Mouse (Mus musculus): ENCODE measurements around the gene Prpf6. TPM values are rescaled to one million over a fixed set of nuclear protein-coding genes. Genes with fewer than 3 reads are reported as not detected.

The Prpf6 gene
- polyA plus RNA-seq, 1 experiment from 2014 or later, result 79.3 TPM

DNA sequence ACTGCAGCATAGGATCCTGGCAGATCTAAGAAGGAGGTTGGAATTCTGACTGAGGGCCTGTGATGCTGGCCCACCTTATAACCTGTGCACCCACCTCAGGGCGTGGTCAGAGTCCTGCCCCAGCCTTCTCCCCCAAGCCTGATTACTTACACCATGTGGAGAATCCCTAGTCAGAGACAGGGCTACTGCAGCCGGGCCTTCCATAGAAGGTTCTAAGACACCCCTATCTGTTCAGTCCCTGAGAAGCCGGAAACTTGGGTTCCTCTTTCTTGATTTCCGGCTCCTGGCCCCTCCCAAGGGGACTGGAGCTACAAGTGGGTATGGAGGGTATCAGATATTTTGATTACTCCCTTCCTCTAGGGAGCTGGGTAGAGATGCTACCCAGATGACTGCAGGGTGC lies 99.9 kb downstream of the Prpf6 start:
- H3K4me1 ChIP-seq (replicated peaks), result peaks cover 16% of the 10 kb centered on the region

GRCm38 (mm10) chr2:181692304-181692703 lies 100.6 kb downstream of the Prpf6 start:
- Histone ChIP-seq H3K4me3 (replicated peaks) (peak overlapping the region; percentile 69), H3K9me3 (no peaks in the 10 kb centered on the region), H3K27ac (no peak overlapping the region), H3K36me3 (peaks cover 41% of the 10 kb centered on the region), H3K9ac (replicated peaks) (no peak overlapping the region; the same call in 1 of the 2 replicates), H3K4me2 (peak overlapping the region; percentile 92), H3K4me1 (replicated peaks) (peaks cover 16% of the 10 kb centered on the region), H3K27me3 (peaks cover 8% of the 10 kb centered on the region; the same call in 1 of the 2 replicates)
- ATAC-seq (ENCODE audit: insufficient number of reproducible peaks, insufficient read depth, low FRiP score, low TSS enrichment, low read depth), result no peak
- 92% methylated on average over 3 of the region's 3 CpGs for WGBS

More for the DNA sequence above, 99.9 kb downstream of the Prpf6 start:
- Histone ChIP-seq H3K27me3 (peaks cover 5% of the 10 kb centered on the region; the same call in 1 of the 2 replicates), H3K9me3 (no peaks in the 10 kb centered on the region), H3K27ac (no peak overlapping the region), H3K9ac (replicated peaks) (no peak overlapping the region), H3K4me2 (no peak overlapping the region), H3K4me3 (replicated peaks) (no peak overlapping the region), H3K36me3 (peaks cover 48% of the 10 kb centered on the region)
- ATAC-seq (ENCODE audit: insufficient number of reproducible peaks, insufficient read depth, low FRiP score, low TSS enrichment, low read depth), result no peak
- 92% methylated on average over 4 of the region's 4 CpGs for WGBS

- Histone ChIP-seq H3K27ac (peak within 1 kb of the TSS; percentile 81), H3K9ac (replicated peaks) (peak within 1 kb of the TSS; percentile 79), H3K27me3 (peaks cover 8% of the 10 kb centered on the region; the same call in 1 of the 2 replicates), H3K4me2 (peak within 1 kb of the TSS; percentile 92), H3K9me3 (no peaks in the 10 kb centered on the region), H3K4me3 (replicated peaks) (peak within 1 kb of the TSS; percentile 69), H3K4me1 (replicated peaks) (peaks cover 16% of the 10 kb centered on the region), H3K36me3 (peaks cover 28% of the 10 kb centered on the region)
- peak; percentile 79 for ATAC-seq (ENCODE audit: insufficient number of reproducible peaks, insufficient read depth, low FRiP score, low TSS enrichment, low read depth)
- under 1% methylated on average over 74 of the region's 75 CpGs for WGBS
These were observed 101.9 kb downstream of the Prpf6 start, which contains the start of gene Rgs19 for GRCm38 (mm10) chr2:181693339-181694280. Gene Rgs19, minus strand, starts transcription at chr2:181693977.

DNA sequence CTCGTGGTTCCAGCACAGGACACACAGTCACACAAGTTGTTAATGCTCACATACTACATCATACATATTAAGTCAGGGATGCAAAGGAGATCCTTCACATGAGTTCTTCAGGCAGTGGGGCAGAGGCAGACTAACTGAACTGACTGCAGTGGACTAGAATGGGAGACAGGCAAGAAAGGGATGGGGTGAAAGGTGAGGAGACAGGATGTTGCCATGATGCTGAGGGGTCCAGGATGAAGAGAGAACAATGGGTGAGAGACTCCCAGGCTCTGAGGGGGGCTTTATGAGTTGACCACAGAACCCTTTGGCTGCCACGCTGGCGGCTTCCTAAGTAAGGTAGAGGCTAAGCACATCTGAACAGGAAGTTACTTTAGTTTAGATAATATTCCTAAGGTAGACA lies 102.9 kb downstream of the Prpf6 start:
- Histone ChIP-seq H3K27me3 (peaks cover 8% of the 10 kb centered on the region; the same call in 1 of the 2 replicates), H3K4me2 (peak overlapping the region; percentile 92), H3K9me3 (no peaks in the 10 kb centered on the region), H3K9ac (replicated peaks) (peak overlapping the region; percentile 79; the same call in 1 of the 2 replicates), H3K27ac (no peak overlapping the region), H3K4me1 (replicated peaks) (peaks cover 16% of the 10 kb centered on the region), H3K4me3 (replicated peaks) (peak overlapping the region; percentile 69; the same call in 1 of the 2 replicates), H3K36me3 (peaks cover 19% of the 10 kb centered on the region)
- WGBS, result 91% methylated on average over 3 of the region's 3 CpGs
- ATAC-seq (ENCODE audit: insufficient number of reproducible peaks, insufficient read depth, low FRiP score, low TSS enrichment, low read depth), result no peak

DNA sequence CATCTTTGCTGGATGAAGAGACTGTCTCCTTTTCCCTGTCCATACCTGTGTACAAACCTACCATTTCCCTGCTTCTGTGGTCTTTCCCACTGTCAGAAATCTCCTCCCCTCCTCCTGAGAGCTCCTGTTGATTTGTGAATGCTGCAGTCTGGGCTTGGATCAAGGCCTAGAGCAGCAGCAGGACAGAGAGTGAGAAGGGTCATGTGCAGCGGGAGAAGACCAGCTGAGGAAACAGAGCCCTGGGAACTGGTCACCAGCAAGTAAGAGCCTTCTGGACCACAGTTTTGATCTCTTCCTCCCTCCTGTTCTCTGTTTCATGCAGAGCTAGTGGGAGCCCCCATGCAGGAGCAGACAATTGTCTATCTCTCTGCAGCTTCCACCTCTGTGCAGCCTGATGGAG lies 104.1 kb downstream of the Prpf6 start:
- peaks cover 7% of the 10 kb centered on the region; the same call in 1 of the 2 replicates for H3K36me3 ChIP-seq
- H3K9ac ChIP-seq (replicated peaks), result no peak overlapping the region
- H3K4me2 ChIP-seq, result no peak overlapping the region
- 71% methylated on average over 1 of the region's 1 CpGs for WGBS
- H3K27me3 ChIP-seq, result peaks cover 8% of the 10 kb centered on the region; the same call in 1 of the 2 replicates
- no peak overlapping the region for H3K27ac ChIP-seq
- no peak overlapping the region for H3K4me3 ChIP-seq (replicated peaks)
- H3K4me1 ChIP-seq (replicated peaks), result peaks cover 16% of the 10 kb centered on the region
- H3K9me3 ChIP-seq, result no peaks in the 10 kb centered on the region
- ATAC-seq (ENCODE audit: insufficient number of reproducible peaks, insufficient read depth, low FRiP score, low TSS enrichment, low read depth), result no peak

GRCm38 (mm10) chr2:181696801-181697420 lies 105.2 kb downstream of the Prpf6 start:
- Histone ChIP-seq H3K36me3 (no peaks in the 10 kb centered on the region), H3K4me2 (no peak overlapping the region), H3K27ac (no peak overlapping the region), H3K4me3 (replicated peaks) (no peak overlapping the region), H3K27me3 (peaks cover 8% of the 10 kb centered on the region; the same call in 1 of the 2 replicates), H3K9me3 (no peaks in the 10 kb centered on the region), H3K4me1 (replicated peaks) (peaks cover 16% of the 10 kb centered on the region), H3K9ac (replicated peaks) (no peak overlapping the region)
- no peak for ATAC-seq (ENCODE audit: insufficient number of reproducible peaks, insufficient read depth, low FRiP score, low TSS enrichment, low read depth)
- WGBS, result 62% methylated on average over 33 of the region's 33 CpGs

DNA sequence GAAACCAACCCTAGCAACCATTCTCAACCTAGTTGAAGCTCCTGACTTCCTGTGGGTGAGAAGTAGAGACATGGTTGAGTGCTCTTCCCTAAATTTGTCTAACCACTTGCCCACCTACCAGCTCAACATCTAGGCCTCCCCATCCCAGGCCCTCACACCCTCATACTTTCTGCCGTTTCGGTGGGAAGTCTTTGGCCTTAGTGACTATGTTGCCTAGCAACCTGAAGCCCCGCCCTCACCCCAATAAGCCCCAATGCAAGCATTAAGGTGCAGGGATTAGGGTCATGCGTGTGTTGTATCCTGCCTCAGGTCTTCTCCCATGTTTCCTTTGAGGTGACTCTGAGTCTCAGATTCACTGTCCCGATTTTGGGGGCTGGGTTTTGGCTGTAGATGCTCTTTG lies 106.6 kb downstream of the Prpf6 start, which contains the start of gene Lkaaear1:
Gene Lkaaear1 (minus strand): TSS at position 202 of the 400 bp plus-strand sequence.
- no peak within 1 kb of the TSS for H3K27ac ChIP-seq
- H3K9ac ChIP-seq (replicated peaks), result no peak within 1 kb of the TSS
- 46% methylated on average over 5 of the region's 5 CpGs for WGBS
- no peaks in the 10 kb centered on the region for H3K9me3 ChIP-seq
- peaks cover 6% of the 10 kb centered on the region; the same call in 1 of the 2 replicates for H3K4me1 ChIP-seq (replicated peaks)
- no peak for ATAC-seq (ENCODE audit: insufficient number of reproducible peaks, insufficient read depth, low FRiP score, low TSS enrichment, low read depth)
- no peaks in the 10 kb centered on the region for H3K36me3 ChIP-seq
- no peak within 1 kb of the TSS for H3K4me2 ChIP-seq
- no peak within 1 kb of the TSS for H3K4me3 ChIP-seq (replicated peaks)
- peaks cover 8% of the 10 kb centered on the region; the same call in 1 of the 2 replicates for H3K27me3 ChIP-seq

Small RNA genes within 50 kb of the gene (microRNA-seq; reads per million reads assigned to microRNA genes)
- gene Mir7006, result not detected

Other genes starting within 250 kb of the Prpf6 start
- gene Zgpat, start 226.9 kb upstream of the Prpf6 start, polyA plus RNA-seq (2016; fragmentation: Nextera tagmentation; extraction: Ambion mirVana), result 54.9 and 59.4 TPM in 2 replicates
- 77.1 and 79.5 TPM in 2 replicates for gene Arfrp1, start 226.5 kb upstream of the Prpf6 start, polyA plus RNA-seq (2016; fragmentation: Nextera tagmentation; extraction: Ambion mirVana)
- gene Lime1, start 211.8 kb upstream of the Prpf6 start, polyA plus RNA-seq (2016; fragmentation: Nextera tagmentation; extraction: Ambion mirVana), result 29.9 and 35.2 TPM in 2 replicates
- 8.3 and 9.1 TPM in 2 replicates for gene Zbtb46, start 132.4 kb upstream of the Prpf6 start, polyA plus RNA-seq (2016; fragmentation: Nextera tagmentation; extraction: Ambion mirVana)
- gene Abhd16b, start 98.7 kb upstream of the Prpf6 start, polyA plus RNA-seq (2016; fragmentation: Nextera tagmentation; extraction: Ambion mirVana), result not detected in 2 replicates
- gene Tpd52l2, start 94.7 kb upstream of the Prpf6 start, polyA plus RNA-seq (2016; fragmentation: Nextera tagmentation; extraction: Ambion mirVana), result 151 and 165 TPM in 2 replicates
- gene Dnajc5, start 71.4 kb upstream of the Prpf6 start, polyA plus RNA-seq (2016; fragmentation: Nextera tagmentation; extraction: Ambion mirVana), result 90.6 and 91.0 TPM in 2 replicates
- gene Uckl1, start 7.0 kb upstream of the Prpf6 start, polyA plus RNA-seq (2016; fragmentation: Nextera tagmentation; extraction: Ambion mirVana), result 37.9 and 47.6 TPM in 2 replicates
- gene Zfp512b, start 935 bp downstream of the Prpf6 start, polyA plus RNA-seq (2016; fragmentation: Nextera tagmentation; extraction: Ambion mirVana), result 63.5 and 69.0 TPM in 2 replicates
- gene Samd10, start 7.3 kb downstream of the Prpf6 start, polyA plus RNA-seq (2016; fragmentation: Nextera tagmentation; extraction: Ambion mirVana), result 11.6 and 13.0 TPM in 2 replicates
- 0.29 and 0.58 TPM in 2 replicates for gene Gm29797, start 65.2 kb downstream of the Prpf6 start, polyA plus RNA-seq (2016; fragmentation: Nextera tagmentation; extraction: Ambion mirVana)
- 22.4 and 23.4 TPM in 2 replicates for gene Sox18, start 79.8 kb downstream of the Prpf6 start, polyA plus RNA-seq (2016; fragmentation: Nextera tagmentation; extraction: Ambion mirVana)
- gene Tcea2, start 88.4 kb downstream of the Prpf6 start, polyA plus RNA-seq (2016; fragmentation: Nextera tagmentation; extraction: Ambion mirVana), result 31.6 and 33.3 TPM in 2 replicates
- 71.0 and 88.8 TPM in 2 replicates for gene Rgs19, start 102.1 kb downstream of the Prpf6 start, polyA plus RNA-seq (2016; fragmentation: Nextera tagmentation; extraction: Ambion mirVana)
- not detected in 2 replicates for gene Lkaaear1, start 106.6 kb downstream of the Prpf6 start, polyA plus RNA-seq (2016; fragmentation: Nextera tagmentation; extraction: Ambion mirVana)
- 0.90 and 1.2 TPM in 2 replicates for gene Oprl1, start 123.1 kb downstream of the Prpf6 start, polyA plus RNA-seq (2016; fragmentation: Nextera tagmentation; extraction: Ambion mirVana)
- 0.15 and 0.53 TPM in 2 replicates for gene Myt1, start 171.5 kb downstream of the Prpf6 start, polyA plus RNA-seq (2016; fragmentation: Nextera tagmentation; extraction: Ambion mirVana)
- gene Pcmtd2, start 246.0 kb downstream of the Prpf6 start, polyA plus RNA-seq (2016; fragmentation: Nextera tagmentation; extraction: Ambion mirVana), result 41.2 and 44.3 TPM in 2 replicates

Measured in limb, embryonic 12.5 days (tissue).